Mouse (Mus musculus): ENCODE data around the gene Cmss1. TPM values are rescaled to one million over a fixed set of nuclear protein-coding genes. Genes with fewer than 3 reads are reported as not detected.

The Cmss1 gene
- total and polyA plus RNA-seq, 2 experiments from 2014 or later = 17.0 to 50.3 TPM

DNA sequence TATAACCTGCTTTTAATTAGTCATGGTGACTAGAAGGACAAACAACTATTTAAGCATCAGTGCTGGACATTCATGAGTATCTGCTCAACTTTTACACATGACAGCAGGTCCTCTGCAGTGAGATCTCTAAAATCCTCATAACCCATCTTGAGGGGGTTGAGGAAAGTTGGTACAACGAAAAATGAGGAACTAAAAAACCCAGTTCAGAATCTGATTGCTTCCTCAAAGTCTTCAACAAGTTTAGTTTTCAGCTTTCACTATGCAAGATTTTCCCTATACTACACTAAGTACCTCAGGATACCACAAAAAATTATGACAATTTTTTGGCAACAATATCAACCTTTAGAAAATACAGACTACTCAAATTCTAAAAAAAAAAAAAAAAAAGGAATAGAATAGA, 72.3 kb downstream of the Cmss1 start:
- 71% methylated on average over 1 of the region's 1 CpGs for whole genome bisulfite sequencing
- TF ChIP-seq EP300 (IDR thresholded peaks at IDR 0.05; ENCODE audit: low read depth) (no peak), CTCF (IDR thresholded peaks at IDR 0.05; ENCODE audit: low read depth) (no peak)
- Histone ChIP-seq H3K9me3 (replicated peaks; ENCODE audit: control insufficient read depth, low read length) (no peaks in the 10 kb centered on the region), H3K4me3 (ENCODE audit: low read depth, low read length) (no peak overlapping the region), H3K27me3 (ENCODE audit: control insufficient read depth, insufficient read depth, low read length) (no peaks in the 10 kb centered on the region), H3K4me2 (ENCODE audit: low read depth, low read length) (no peak overlapping the region), H3K4me1 (ENCODE audit: control insufficient read depth, insufficient read depth) (no peaks in the 10 kb centered on the region), H3K36me3 (replicated peaks; ENCODE audit: control insufficient read depth, insufficient read depth, low read length) (no peaks in the 10 kb centered on the region), H3K27ac (ENCODE audit: low read depth) (no peak overlapping the region), H3K9ac (replicated peaks; ENCODE audit: low read depth, low read length) (no peak overlapping the region)
- ATAC-seq (ENCODE audit: insufficient read depth, low read depth) (no peak), DNase-seq (ENCODE audit: low spot score) (no peak)

DNA sequence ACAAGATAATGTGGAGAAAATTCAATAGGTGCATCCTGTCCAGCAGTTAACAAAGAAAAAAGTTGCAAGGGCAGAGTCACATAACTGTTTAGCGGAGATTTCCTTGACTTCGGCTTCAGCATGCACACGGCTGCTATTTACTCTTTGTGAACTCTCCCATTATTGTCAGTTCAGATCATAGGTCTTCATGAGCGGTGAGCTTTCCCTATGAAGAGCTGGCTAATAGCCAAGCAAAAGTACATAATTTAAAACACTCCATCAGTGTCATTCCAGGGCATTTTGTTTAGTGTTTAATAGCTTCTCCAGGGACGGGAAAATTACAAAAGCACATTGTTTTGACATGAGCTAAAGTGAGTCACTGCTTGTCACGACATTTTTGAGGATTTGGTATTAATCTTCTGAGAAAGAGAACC, 74.6 kb downstream of the Cmss1 start:
- no peak; the same call in 1 of the 2 replicates for ATAC-seq (ENCODE audit: insufficient read depth, low read depth)
- no peaks in the 10 kb centered on the region for H3K27me3 ChIP-seq (ENCODE audit: control insufficient read depth, insufficient read depth, low read length)
- no peak for DNase-seq (ENCODE audit: low spot score)
- H3K4me2 ChIP-seq (ENCODE audit: low read depth, low read length) = no peak overlapping the region
- no peak overlapping the region for H3K4me3 ChIP-seq (ENCODE audit: low read depth, low read length)
- no peaks in the 10 kb centered on the region for H3K36me3 ChIP-seq (replicated peaks; ENCODE audit: control insufficient read depth, insufficient read depth, low read length)
- no peaks in the 10 kb centered on the region for H3K9me3 ChIP-seq (replicated peaks; ENCODE audit: control insufficient read depth, low read length)
- TF ChIP-seq CTCF (IDR thresholded peaks at IDR 0.05; ENCODE audit: low read depth) = no peak
- TF ChIP-seq EP300 (IDR thresholded peaks at IDR 0.05; ENCODE audit: low read depth) = peak; percentile 36; the same call in 1 of the 2 replicates
- no peak overlapping the region for H3K9ac ChIP-seq (replicated peaks; ENCODE audit: low read depth, low read length)
- 61% methylated on average over 6 of the region's 6 CpGs for whole genome bisulfite sequencing
- peak overlapping the region; percentile 49 for H3K27ac ChIP-seq (ENCODE audit: low read depth)
- H3K4me1 ChIP-seq (ENCODE audit: control insufficient read depth, insufficient read depth) = peaks cover 8% of the 10 kb centered on the region; the same call in 1 of the 2 replicates

DNA sequence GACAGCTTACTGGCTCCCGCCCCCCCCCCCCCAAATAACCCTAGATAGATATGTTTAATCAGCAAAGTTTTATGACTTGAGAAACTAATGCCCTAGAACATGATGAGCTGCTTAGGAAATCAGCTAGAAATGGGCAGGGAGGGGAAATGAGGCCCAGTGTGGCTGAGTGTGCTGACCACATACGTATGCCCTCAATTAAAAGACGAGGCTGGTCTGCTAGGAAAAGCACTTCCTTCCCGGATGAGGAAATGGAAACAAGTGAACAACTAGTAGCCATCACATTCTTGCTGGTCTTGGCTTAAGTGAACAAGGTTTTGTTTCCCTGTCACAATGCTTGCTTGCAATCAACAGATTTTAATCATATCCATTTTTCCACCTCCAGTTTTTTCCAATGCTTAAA, 76.1 kb downstream of the Cmss1 start:
- Histone ChIP-seq H3K4me1 (ENCODE audit: control insufficient read depth, insufficient read depth) (peaks cover 20% of the 10 kb centered on the region), H3K4me2 (ENCODE audit: low read depth, low read length) (no peak overlapping the region), H3K9ac (replicated peaks; ENCODE audit: low read depth, low read length) (no peak overlapping the region), H3K27ac (ENCODE audit: low read depth) (no peak overlapping the region), H3K36me3 (replicated peaks; ENCODE audit: control insufficient read depth, insufficient read depth, low read length) (no peaks in the 10 kb centered on the region), H3K4me3 (ENCODE audit: low read depth, low read length) (no peak overlapping the region), H3K9me3 (replicated peaks; ENCODE audit: control insufficient read depth, low read length) (no peaks in the 10 kb centered on the region), H3K27me3 (ENCODE audit: control insufficient read depth, insufficient read depth, low read length) (no peaks in the 10 kb centered on the region)
- 74% methylated on average over 4 of the region's 4 CpGs for WGBS
- DNase-seq (ENCODE audit: low spot score) (no peak), ATAC-seq (ENCODE audit: insufficient read depth, low read depth) (no peak)
- TF ChIP-seq EP300 (IDR thresholded peaks at IDR 0.05; ENCODE audit: low read depth) (no peak), CTCF (IDR thresholded peaks at IDR 0.05; ENCODE audit: low read depth) (no peak)

DNA sequence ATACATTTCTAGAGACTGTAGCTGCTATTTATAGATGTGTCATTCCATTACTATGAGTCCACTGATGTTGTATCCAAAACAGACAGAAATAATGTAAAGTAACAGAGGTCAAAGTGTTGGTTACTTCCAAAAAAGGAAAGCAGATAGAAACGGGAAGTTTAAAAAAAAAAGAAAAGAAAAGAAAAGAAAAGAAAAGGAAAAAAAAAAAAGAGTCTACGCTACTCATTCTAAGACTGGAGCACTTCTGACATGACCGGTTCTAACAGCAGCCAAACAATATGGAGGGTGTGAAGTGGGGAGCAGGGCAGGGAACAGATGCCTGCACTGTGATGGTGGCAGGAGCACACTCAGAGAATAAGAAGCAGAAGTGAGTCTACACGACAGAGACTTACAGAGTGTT, 78.2 kb downstream of the Cmss1 start:
- no peak for TF ChIP-seq CTCF (IDR thresholded peaks at IDR 0.05; ENCODE audit: low read depth)
- TF ChIP-seq EP300 (IDR thresholded peaks at IDR 0.05; ENCODE audit: low read depth) = no peak
- Histone ChIP-seq H3K27me3 (ENCODE audit: control insufficient read depth, insufficient read depth, low read length) (no peaks in the 10 kb centered on the region), H3K4me3 (ENCODE audit: low read depth, low read length) (no peak overlapping the region), H3K27ac (ENCODE audit: low read depth) (peak overlapping the region; percentile 49; the same call in 1 of the 2 replicates), H3K4me2 (ENCODE audit: low read depth, low read length) (no peak overlapping the region), H3K9me3 (replicated peaks; ENCODE audit: control insufficient read depth, low read length) (no peaks in the 10 kb centered on the region), H3K36me3 (replicated peaks; ENCODE audit: control insufficient read depth, insufficient read depth, low read length) (no peaks in the 10 kb centered on the region), H3K4me1 (ENCODE audit: control insufficient read depth, insufficient read depth) (peaks cover 20% of the 10 kb centered on the region), H3K9ac (replicated peaks; ENCODE audit: low read depth, low read length) (no peak overlapping the region)
- WGBS = 48% methylated on average over 4 of the region's 4 CpGs
- DNase-seq (ENCODE audit: low spot score) (no peak), ATAC-seq (ENCODE audit: insufficient read depth, low read depth) (no peak)

DNA sequence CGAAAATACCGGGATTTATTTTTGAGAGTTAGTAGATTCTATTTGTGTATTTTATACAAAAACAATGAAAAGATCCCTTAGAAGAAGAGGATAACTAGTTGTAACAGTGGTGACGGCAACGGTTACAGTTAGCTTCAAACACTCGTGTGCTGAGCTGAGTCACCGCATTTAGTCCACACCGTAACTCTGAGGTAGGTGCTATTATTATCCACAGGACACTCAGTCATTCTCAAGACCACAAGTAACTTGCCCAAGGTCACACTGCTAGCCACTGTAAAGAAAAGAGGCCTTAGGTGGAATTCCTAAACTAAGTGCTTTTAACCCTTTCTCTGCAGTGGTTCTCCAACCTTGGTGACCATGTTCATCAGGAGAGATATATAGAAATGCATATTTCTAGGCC, 79.8 kb downstream of the Cmss1 start:
- DNase-seq (ENCODE audit: low spot score) = peak; percentile 81
- peaks cover 20% of the 10 kb centered on the region for H3K4me1 ChIP-seq (ENCODE audit: control insufficient read depth, insufficient read depth)
- no peak overlapping the region for H3K9ac ChIP-seq (replicated peaks; ENCODE audit: low read depth, low read length)
- 0 out of 2 replicates have a peak, but pooled peaks cover 4% of the 10 kb centered on the region for H3K36me3 ChIP-seq (replicated peaks; ENCODE audit: control insufficient read depth, insufficient read depth, low read length)
- 49% methylated on average over 7 of the region's 7 CpGs for WGBS
- H3K4me2 ChIP-seq (ENCODE audit: low read depth, low read length) = no peak overlapping the region
- H3K4me3 ChIP-seq (ENCODE audit: low read depth, low read length) = no peak overlapping the region
- no peaks in the 10 kb centered on the region for H3K9me3 ChIP-seq (replicated peaks; ENCODE audit: control insufficient read depth, low read length)
- no peaks in the 10 kb centered on the region for H3K27me3 ChIP-seq (ENCODE audit: control insufficient read depth, insufficient read depth, low read length)
- peak; percentile 93 for ATAC-seq (ENCODE audit: insufficient read depth, low read depth)
- H3K27ac ChIP-seq (ENCODE audit: low read depth) = peak overlapping the region; percentile 77
- TF ChIP-seq CTCF (IDR thresholded peaks at IDR 0.05; ENCODE audit: low read depth) = no peak
- TF ChIP-seq EP300 (IDR thresholded peaks at IDR 0.05; ENCODE audit: low read depth) = no peak; the same call in 1 of the 2 replicates

DNA sequence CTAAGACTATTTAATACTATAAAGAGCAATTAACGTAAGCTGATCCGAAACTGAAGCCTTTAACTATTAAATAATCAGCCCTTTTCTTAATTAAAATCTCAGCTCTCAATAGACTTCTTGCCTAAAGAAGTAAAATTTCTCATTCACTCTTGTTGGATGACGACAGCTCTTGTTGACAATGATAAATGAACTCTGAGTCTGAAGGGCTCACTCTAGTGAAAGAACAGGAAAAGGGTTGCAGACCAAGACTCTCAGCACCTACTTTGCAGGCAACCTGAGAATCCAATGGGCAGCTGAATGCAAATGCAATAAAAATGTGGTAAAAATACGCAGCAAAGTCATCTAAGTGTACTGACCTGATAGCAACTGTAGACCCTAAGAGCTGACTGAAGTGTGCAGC, 81.2 kb downstream of the Cmss1 start:
- H3K36me3 ChIP-seq (replicated peaks; ENCODE audit: control insufficient read depth, insufficient read depth, low read length) = 0 out of 2 replicates have a peak, but pooled peaks cover 4% of the 10 kb centered on the region
- H3K4me2 ChIP-seq (ENCODE audit: low read depth, low read length) = no peak overlapping the region
- no peaks in the 10 kb centered on the region for H3K9me3 ChIP-seq (replicated peaks; ENCODE audit: control insufficient read depth, low read length)
- H3K4me3 ChIP-seq (ENCODE audit: low read depth, low read length) = no peak overlapping the region
- no peak for TF ChIP-seq EP300 (IDR thresholded peaks at IDR 0.05; ENCODE audit: low read depth)
- TF ChIP-seq CTCF (IDR thresholded peaks at IDR 0.05; ENCODE audit: low read depth) = no peak
- no peak for ATAC-seq (ENCODE audit: insufficient read depth, low read depth)
- DNase-seq (ENCODE audit: low spot score) = no peak
- no peaks in the 10 kb centered on the region for H3K27me3 ChIP-seq (ENCODE audit: control insufficient read depth, insufficient read depth, low read length)
- peaks cover 20% of the 10 kb centered on the region for H3K4me1 ChIP-seq (ENCODE audit: control insufficient read depth, insufficient read depth)
- H3K9ac ChIP-seq (replicated peaks; ENCODE audit: low read depth, low read length) = no peak overlapping the region
- no peak overlapping the region for H3K27ac ChIP-seq (ENCODE audit: low read depth)
- WGBS = 77% methylated on average over 4 of the region's 4 CpGs
